Mouse (Mus musculus): Measurements from ENCODE around the gene Scamp3. TPM values are rescaled to one million over a fixed set of nuclear protein-coding genes. Genes with fewer than 3 reads are reported as not detected.

Gene Scamp3
- total RNA-seq, 2 experiments from 2014 or later, result 46.2 to 50.2 TPM

DNA sequence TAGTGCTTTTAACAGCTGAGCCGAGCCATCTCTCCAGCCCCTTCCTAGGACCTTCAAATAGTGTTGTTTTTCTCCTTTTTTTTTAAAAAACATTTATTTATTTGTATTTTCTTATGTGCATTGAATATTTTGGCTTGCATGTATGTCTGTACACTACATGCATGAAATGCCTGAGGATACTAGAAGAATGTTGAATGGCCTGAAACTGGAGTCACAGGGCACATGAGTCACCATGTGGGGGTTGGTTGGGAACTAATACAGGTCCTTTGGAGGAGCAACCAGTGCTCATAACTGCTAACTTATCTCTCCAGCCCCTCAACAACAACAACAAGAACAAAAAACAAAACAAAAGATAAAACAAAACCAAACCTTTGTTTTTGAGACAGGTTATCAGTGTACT lies 14.2 kb upstream of the Scamp3 start:
- DNase-seq, result no peak

DNA sequence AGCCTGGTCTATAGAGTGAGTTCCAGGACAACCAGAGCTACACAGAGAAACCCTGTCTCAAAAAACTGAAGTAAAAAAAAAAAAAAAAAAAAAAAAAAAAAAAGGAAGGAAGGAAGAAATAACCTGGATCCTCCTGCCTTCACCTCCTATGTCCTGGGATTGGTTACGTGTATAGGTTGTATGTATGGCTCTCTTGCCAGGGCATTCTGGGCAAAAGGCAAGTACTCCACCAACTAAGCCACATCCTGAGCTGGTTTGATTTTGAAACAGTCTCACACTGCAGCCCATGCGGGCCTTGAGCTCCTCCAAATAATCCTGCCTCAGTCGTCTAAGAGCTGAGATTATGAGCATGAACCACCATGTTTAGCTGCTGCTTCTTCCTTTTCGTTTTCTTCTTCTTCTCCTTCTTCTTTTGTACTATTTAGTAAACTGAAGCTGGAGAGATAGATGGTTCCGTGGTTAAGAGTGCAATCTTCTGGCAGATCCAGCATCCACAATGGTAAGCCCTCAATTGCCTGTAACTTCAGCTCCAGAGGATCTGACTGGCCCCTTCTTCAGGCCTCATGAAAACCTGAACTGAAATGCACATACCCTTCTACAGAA lies 13.5 kb upstream of the Scamp3 start:
- no peak for DNase-seq

DNA sequence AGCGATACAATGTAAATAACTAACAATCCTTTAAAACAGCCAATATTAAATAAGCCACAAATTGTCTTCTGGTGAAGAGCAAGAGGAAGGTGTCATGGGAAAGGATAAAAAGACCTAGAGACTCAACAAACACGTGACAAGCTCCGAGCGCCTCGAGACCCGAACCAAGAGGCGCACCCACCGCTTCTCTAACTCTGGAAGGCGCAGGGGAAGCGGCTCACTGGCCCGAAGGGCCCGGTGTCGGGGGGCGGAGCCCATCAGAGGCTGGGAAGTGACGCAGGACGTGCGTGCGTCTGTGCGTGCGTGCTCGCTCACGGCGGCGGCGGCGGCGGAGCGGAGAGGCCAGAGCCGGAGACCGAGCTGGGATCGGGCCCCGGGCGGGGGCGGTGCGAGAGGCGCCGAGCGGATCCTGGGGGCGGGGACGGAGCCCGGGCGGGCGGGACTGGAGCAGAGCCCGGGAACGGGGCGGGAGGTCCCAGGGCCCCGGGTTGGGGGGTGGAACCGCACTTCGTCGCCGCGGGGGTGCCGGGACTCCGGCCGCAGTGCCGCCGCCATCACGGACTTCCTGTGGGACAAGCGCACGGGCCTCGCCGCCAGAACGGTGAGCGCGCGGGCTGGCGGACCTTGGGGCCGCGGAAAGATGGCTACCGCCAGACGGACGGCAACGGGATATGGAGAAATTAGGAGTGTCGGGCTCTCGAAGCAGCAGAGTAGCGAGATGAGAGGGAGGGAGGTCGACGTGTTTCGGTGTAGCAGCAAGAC lies 12.6 kb upstream of the Scamp3 start, which contains the start of gene Clk2:
TSS of gene Clk2 (plus strand) at position 290 of the 762 bp plus-strand sequence.
- DNase-seq, result peak; percentile 95 to 97

DNA sequence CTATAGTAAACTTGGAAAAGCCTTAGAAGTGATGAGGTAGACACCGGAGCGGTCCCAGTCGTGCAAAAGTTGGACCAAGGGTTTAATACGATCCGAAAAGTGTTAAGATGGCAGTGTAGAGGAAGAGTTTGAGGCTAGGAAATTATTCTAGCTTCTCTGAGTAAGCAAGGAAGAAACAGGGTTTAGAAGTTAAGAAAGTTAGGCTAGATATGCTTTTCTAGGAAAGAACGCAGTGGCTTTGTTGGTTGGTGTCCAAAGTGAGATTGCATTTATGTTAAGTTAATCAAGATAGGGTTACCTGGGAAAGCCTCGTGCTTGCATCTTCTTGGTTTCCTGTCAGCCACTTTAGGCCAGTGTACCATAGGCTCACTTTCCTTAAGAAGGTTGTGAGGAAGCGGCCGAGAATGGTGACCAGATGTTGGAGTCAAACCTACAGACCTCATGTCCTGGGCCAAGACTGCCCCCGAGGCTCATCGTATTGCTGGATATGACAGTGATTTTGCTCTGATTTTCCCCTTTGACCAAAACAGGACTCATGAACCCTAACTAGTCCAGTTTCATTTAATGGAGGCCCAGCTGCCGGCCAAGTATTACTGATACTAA lies 11.9 kb upstream of the Scamp3 start:
- no peak for DNase-seq

DNA sequence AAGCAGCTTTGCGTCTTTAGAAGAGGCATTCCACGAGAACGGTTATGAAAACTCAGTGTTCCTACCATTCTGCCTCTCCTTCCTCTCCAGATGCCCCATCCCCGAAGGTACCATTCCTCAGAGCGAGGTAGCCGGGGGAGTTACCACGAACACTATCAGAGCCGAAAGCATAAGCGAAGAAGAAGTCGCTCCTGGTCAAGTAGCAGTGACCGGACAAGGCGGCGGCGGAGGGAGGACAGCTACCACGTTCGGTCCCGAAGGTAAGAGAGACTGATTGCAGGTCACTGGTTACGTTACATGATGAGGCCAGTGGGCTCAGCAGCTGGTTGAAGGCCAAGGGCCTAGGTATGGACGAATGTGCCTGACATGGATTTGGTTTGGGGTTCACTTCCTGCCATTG lies 10.3 kb upstream of the Scamp3 start:
- no peak for DNase-seq

DNA sequence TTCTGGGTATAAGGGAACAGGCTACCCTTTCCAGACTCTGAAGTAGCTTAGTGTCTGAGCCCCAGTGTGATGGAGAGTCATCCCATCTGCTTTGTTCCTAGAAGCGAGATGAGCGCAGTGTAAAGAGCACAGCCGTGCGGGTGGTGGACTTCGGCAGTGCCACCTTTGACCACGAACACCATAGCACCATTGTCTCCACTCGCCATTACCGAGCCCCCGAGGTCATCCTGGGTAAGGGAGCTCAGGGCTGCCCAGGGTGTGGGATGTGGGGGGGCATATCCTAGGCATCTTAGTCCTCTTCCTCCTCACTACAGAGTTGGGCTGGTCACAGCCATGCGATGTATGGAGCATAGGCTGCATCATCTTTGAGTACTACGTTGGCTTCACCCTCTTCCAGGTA lies 2.4 kb upstream of the Scamp3 start:
- DNase-seq, result no peak

DNA sequence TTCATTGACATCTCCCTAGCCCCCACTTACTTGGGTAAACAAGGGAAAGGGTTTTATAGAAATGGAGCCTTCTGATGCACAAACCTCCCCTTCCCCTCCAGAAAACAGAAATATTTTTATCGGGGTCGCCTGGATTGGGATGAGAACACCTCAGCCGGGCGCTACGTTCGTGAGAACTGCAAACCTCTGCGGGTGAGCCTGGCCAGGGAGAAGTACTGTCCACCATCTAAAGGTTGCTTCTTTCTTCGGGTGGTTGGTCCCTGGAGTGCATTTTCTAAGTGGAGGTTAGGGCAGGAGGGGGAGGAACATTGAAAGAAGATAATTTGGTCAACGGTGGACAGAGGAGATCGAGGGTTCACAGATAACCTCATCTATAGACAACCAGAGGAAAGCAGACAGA lies 1.7 kb upstream of the Scamp3 start:
- DNase-seq, result no peak

GRCm38 (mm10) chr3:89176421-89176820 lies 852 bp upstream of the Scamp3 start:
- DNase-seq, result no peak

GRCm38 (mm10) chr3:89178107-89178385 lies 773 bp downstream of the Scamp3 start:
- DNase-seq, result no peak

- no peak for DNase-seq
Measured at GRCm38 (mm10) chr3:89179056-89179455, 1.8 kb downstream of the Scamp3 start.

GRCm38 (mm10) chr3:89181749-89182500 lies 4.7 kb downstream of the Scamp3 start:
- DNase-seq, result no peak

- no peak for DNase-seq
Measured at GRCm38 (mm10) chr3:89182531-89183057, 5.3 kb downstream of the Scamp3 start.

DNA sequence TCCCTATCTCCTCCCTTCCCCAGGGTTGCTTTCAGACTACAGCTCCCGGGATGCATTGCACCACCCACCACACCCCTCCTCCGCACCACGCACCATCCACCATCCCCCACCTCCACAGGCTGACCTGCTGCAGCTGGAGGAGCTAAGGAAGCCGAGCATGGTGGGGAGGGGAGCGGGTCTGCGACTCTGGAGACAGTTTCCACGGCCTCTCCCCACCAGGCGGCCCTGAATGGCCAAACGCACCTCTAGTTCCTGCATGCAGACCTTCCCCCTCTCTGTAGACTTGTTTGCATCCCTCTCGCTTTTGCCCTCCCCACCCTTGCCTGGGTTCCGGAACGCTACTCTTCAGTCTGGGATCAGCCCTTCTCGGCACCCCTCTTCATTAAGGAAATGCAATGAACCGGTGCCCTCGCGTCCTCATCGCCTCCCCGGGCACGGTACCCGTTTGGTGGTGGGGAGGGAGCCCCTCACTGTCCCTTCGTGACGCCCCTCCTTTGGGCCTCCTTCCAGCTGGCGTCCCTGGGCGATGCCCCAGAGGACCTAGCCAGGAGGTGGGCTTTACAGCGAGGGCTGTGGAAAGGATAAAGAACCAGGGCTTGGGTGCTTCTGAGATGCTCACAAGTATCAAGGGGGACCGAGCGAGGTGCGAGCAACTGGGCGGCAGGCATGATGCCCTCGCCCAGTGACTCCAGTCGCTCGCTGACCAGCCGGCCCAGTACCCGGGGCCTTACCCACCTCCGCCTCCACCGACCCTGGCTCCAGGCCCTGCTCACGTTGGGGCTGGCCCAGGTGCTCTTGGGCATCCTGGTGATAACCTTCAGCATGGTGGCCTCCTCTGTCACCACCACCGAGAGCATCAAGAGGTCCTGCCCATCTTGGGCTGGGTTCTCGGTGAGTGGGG lies 6.0 kb downstream of the Scamp3 start, which contains the start of gene Fam189b:
TSS of gene Fam189b (plus strand) at position 86 of the 901 bp plus-strand sequence.
- peak; percentile 87 to 91 for DNase-seq

DNA sequence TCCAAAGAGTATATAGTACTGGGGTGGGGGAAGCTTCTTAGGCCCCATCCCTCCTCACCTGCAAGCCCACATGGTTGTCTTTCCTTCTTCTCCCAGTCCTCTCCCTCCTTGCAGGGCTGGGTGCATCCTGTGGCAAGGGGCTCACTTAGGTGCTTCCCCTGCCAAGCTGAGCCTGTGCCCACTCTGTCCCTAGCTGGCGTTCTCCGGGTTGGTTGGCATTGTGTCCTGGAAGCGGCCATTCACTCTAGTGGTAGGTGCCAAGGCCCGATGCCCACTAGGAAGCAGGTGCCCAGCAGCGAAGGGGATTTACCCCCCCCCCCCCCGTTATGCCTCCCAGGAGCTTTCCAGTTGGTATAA lies 6.7 kb downstream of the Scamp3 start:
- DNase-seq, result no peak

DNA sequence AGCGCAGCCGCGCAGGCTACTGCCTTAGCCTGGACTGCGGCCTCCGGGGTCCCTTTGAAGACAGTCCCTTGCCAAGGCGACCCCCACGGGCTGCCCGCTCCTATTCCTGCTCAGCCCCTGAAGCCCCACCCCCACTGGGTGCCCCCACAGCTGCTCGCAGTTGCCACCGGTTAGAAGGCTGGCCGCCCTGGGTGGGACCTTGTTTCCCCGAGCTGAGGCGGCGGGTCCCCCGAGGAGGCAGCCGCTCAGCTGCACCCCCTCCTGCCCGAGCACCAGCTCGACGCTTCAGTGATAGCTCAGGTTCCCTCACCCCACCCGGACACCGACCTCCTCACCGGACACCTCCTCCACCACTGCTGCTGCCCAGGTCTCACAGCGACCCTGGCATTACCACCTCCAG lies 9.9 kb downstream of the Scamp3 start:
- DNase-seq, result no peak

DNA sequence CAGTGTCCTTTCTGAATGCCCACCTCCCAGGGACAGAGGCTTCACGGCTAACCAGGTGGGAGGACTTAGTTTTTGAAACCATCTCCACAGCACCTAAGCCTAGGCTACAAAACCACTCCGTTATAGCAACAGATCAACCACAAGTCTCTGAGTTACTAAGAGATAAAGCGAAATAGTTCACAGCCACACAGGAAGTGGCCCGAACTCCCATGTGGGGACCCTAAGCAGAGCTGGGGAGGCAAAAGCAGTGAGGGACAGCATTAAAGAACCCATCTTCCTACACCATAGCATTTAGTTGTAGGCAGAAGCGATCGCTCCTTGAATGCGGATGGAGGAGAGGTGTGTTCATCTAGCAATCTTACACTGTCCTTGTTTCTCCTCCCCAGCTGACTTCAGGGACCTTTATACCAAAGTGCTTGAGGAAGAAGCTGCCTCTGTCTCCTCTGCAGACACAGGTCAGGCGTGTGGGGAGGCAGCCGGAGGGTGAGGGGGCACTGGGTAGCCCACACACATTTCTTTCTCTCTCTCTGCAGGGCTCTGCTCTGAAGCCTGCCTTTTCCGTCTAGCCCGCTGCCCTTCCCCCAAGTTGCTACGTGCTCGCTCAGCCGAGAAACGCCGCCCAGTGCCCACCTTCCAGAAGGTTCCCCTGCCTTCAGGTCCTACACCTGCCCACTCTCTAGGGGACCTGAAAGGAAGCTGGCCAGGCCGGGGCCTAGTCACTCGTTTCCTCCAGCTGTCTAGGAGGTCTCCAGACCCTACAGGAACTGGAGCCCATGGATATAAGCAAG lies 10.6 kb downstream of the Scamp3 start:
- no peak for DNase-seq

GRCm38 (mm10) chr3:89188478-89188875 lies 11.2 kb downstream of the Scamp3 start:
- no peak for DNase-seq

DNA sequence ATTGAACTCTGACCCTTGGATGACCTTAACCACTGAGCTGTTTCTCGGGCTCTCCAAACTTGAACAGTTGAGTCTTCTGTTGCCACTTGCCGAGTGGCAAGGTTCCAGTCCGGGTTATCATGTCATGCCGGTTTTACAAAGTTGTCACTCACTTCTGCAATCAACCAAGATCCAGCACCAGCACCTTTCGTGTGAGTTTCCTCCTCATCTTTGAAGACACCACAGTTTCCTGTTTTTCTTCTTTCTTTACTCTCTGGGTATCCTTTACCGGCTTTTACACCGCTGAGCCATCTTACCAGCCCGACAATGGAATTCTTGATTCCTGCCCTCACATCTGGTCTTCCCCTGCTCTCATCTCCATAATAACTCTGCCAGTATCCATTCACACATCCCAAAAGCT lies 13.2 kb downstream of the Scamp3 start:
- DNase-seq, result no peak

DNA sequence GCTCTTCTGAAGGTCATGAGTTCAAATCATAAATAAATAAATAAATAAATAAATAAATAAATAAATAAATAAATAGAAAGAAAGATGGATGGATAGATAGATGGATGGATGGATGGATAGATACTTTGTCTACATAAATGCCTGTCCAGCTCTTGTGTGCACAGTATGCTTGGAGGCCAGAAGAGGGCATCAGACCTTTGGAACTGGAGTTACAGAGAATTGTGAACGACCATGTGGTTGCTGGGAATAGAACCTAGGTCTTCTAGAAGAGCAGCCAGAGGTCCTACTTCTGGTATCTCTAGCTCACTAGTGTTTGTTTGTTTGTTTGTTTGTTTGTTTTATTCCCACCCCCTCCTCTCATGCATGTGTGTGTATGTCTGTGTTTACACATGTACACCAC lies 16.1 kb downstream of the Scamp3 start:
- DNase-seq, result no peak

- DNase-seq, result no peak
Measured at GRCm38 (mm10) chr3:89193853-89194252, 16.6 kb downstream of the Scamp3 start.
